Mouse (Mus musculus): Measurements from ENCODE around the gene Fndc9. TPM values are rescaled to one million over a fixed set of nuclear protein-coding genes. Genes with fewer than 3 reads are reported as not detected.
A peak's percentile ranks its signal among the peaks of the same experiment; 100 is the strongest.

Fndc9 gene
- polyA plus RNA-seq, 1 experiment from 2014 or later: 3.9 TPM

DNA sequence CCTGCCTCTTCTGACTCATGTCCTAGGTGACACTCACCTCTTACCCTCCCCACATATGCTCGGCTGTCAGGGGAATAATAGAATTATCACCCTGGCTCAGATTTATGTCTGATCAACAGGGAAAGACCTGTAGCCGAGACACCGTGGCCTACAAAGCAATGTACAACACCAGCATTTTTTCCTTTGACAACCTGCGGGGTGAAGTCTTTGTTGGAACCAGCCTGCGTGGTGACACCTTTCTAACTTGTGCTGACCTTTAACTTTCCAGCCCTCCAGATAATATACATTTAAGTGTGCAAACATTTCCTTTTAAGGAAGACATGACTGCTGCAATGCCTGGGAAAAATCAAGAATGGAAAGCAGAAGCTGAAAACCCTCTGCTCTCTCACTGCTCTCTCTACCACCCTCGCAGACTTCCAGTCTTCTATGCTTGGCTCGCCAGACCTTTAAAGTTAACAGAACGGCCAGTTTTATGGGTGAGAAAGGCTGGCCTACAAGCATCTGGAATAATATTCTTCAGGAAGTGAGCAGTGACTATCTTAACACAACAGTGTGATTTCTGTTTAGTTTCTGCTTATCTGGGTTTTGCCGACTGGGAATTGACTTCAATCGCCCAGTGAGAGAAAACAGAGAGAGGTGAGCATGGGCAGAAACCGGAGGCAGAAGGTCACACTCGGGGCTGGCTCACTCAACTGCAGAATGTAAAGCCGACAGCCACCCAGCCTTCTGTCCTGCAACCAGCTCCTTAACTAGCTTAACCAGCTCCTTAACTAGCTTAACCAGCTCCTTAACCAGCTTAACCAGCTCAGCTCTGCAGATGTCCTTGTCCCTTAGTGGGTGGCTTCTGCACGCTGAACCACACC lies 20.7 kb upstream of the Fndc9 start:
- no peaks in the 10 kb centered on the region for H3K9me3 ChIP-seq
- no peak overlapping the region for H3K9ac ChIP-seq (replicated peaks)
- H3K27me3 ChIP-seq: no peaks in the 10 kb centered on the region
- no peak overlapping the region for H3K4me2 ChIP-seq (replicated peaks)
- H3K36me3 ChIP-seq: peaks cover 15% of the 10 kb centered on the region; the same call in 1 of the 2 replicates
- H3K4me1 ChIP-seq: 0 out of 2 replicates have a peak, but pooled peaks cover 14% of the 10 kb centered on the region
- no peak overlapping the region for H3K4me3 ChIP-seq
- 83% methylated on average over 14 of the region's 14 CpGs for WGBS
- H3K27ac ChIP-seq (replicated peaks): peak overlapping the region; percentile 24; the same call in 1 of the 2 replicates
- no peak for ATAC-seq (replicated peaks)

DNA sequence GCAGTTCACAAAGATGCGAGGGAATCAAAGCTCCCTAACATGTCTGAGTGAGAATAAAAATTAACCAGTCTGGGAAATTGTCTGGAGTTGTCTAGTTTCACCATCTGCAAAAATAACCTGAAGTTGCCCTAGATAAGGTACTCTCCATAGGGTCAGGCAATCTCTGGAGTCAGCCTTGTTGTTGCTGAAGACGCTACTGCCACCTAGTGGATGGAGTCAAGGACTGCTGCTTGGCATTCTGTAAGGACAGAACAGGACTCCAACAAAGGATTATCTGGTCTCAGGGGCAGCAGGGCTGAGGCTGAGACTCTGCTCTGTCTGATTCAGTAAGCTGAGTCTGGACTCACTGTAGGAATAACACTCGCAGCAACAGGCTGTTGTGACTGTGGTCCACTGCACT lies 20.0 kb upstream of the Fndc9 start:
- Histone ChIP-seq H3K36me3 (peaks cover 17% of the 10 kb centered on the region; the same call in 1 of the 2 replicates), H3K4me2 (replicated peaks) (no peak overlapping the region), H3K27ac (replicated peaks) (peak overlapping the region; percentile 66), H3K9ac (replicated peaks) (no peak overlapping the region; the same call in 1 of the 2 replicates), H3K9me3 (no peaks in the 10 kb centered on the region), H3K27me3 (no peaks in the 10 kb centered on the region), H3K4me3 (no peak overlapping the region), H3K4me1 (0 out of 2 replicates have a peak, but pooled peaks cover 14% of the 10 kb centered on the region)
- WGBS: 32% methylated on average over 3 of the region's 3 CpGs
- ATAC-seq (replicated peaks): peak; percentile 77

DNA sequence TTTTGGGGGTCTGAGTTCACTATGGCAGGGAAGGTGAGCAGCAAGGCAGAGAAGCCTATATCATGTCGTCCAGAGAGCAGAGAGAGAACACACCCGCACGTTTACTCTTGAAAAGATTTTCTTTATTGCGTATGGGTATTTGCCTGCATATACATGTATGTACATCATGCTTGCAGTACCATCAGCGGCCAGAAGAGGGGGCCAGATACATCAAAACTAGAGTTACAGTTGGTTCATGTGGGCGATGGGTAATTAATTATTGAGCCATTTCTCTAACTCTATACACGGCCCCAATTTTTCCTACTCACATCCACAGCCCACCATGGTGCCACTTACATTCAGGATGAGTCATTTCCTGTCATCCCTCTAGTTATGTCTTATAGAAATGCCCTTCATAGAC lies 18.7 kb upstream of the Fndc9 start:
- Histone ChIP-seq H3K27me3 (no peaks in the 10 kb centered on the region), H3K4me2 (replicated peaks) (no peak overlapping the region), H3K4me3 (no peak overlapping the region), H3K36me3 (peaks cover 28% of the 10 kb centered on the region), H3K9me3 (no peaks in the 10 kb centered on the region), H3K27ac (replicated peaks) (no peak overlapping the region), H3K9ac (replicated peaks) (no peak overlapping the region), H3K4me1 (0 out of 2 replicates have a peak, but pooled peaks cover 14% of the 10 kb centered on the region)
- 74% methylated on average over 7 of the region's 7 CpGs for WGBS
- no peak for ATAC-seq (replicated peaks)

DNA sequence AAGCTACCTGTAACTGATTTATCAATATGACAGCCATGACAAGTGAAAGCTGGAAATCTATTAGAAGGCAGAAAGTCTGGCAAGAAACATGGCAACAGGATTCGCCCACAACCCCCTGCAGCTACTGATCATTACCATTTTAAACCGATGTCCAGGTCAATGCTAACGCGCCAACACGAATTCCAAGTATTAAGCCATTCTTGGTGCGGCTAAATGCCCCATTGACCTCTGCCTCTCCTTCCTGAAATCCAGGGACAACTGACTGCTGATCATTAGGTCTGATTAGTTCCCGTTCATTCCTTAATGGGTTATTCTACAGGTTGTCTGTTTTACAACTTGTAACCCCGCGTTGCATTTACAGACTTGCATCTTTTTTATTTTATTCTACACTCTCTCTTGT lies 17.6 kb upstream of the Fndc9 start:
- no peaks in the 10 kb centered on the region for H3K27me3 ChIP-seq
- no peak overlapping the region for H3K4me3 ChIP-seq
- 0 out of 2 replicates have a peak, but pooled peaks cover 14% of the 10 kb centered on the region for H3K4me1 ChIP-seq
- WGBS: 90% methylated on average over 9 of the region's 9 CpGs
- no peak overlapping the region for H3K4me2 ChIP-seq (replicated peaks)
- H3K9me3 ChIP-seq: no peaks in the 10 kb centered on the region
- no peak for ATAC-seq (replicated peaks)
- peak overlapping the region; percentile 76 for H3K27ac ChIP-seq (replicated peaks)
- H3K36me3 ChIP-seq: peaks cover 38% of the 10 kb centered on the region
- no peak overlapping the region for H3K9ac ChIP-seq (replicated peaks)

DNA sequence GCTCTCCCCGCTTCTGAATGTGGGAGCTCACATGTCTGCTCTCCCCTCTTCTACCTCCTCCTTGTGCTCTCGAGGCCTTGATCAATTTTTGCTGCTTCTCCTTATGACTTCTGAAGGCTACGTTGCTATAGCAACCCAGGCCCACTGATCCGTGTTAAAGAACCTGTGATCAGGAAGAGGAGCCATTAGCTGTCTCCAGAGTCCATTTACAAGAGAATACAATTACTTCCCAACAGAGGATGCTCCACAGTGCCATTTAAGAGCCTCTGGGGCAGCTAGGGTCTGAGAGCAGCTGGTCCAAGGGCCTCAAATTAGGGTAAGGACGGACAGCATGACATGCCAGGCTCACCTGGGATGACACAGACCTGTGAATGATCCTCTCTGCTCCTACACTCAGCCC lies 16.7 kb upstream of the Fndc9 start:
- no peaks in the 10 kb centered on the region for H3K27me3 ChIP-seq
- peak overlapping the region; percentile 76 for H3K27ac ChIP-seq (replicated peaks)
- no peak overlapping the region for H3K4me2 ChIP-seq (replicated peaks)
- WGBS: 27% methylated on average over 5 of the region's 5 CpGs
- H3K4me1 ChIP-seq: 0 out of 2 replicates have a peak, but pooled peaks cover 14% of the 10 kb centered on the region
- H3K9me3 ChIP-seq: no peaks in the 10 kb centered on the region
- no peak overlapping the region for H3K4me3 ChIP-seq
- no peak overlapping the region for H3K9ac ChIP-seq (replicated peaks)
- H3K36me3 ChIP-seq: peaks cover 40% of the 10 kb centered on the region
- ATAC-seq (replicated peaks): peak; percentile 41

DNA sequence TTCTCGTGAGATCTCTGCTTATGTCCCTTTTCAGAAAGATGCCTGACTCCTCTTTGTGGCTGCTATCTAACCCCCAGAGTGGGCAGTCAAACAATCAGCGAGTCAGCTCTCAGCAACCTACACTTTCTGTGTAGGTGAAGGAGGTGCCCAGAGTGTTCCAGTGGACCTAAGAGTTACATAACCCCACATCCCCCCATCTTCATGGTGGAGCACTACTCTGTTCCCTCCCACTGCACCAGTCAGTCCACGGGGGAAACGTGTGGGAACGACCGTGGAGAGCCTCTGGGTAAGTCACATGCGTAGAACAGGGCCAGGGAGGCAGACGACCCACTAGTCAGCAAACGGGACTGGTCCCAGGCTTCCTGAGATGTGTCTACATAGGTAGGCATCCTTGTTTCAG lies 16.0 kb upstream of the Fndc9 start:
- Histone ChIP-seq H3K4me1 (0 out of 2 replicates have a peak, but pooled peaks cover 14% of the 10 kb centered on the region), H3K4me3 (no peak overlapping the region), H3K27ac (replicated peaks) (peak overlapping the region; percentile 76), H3K9ac (replicated peaks) (no peak overlapping the region), H3K36me3 (peaks cover 46% of the 10 kb centered on the region), H3K4me2 (replicated peaks) (no peak overlapping the region), H3K27me3 (no peaks in the 10 kb centered on the region), H3K9me3 (no peaks in the 10 kb centered on the region)
- no peak for ATAC-seq (replicated peaks)
- WGBS: 85% methylated on average over 9 of the region's 9 CpGs

DNA sequence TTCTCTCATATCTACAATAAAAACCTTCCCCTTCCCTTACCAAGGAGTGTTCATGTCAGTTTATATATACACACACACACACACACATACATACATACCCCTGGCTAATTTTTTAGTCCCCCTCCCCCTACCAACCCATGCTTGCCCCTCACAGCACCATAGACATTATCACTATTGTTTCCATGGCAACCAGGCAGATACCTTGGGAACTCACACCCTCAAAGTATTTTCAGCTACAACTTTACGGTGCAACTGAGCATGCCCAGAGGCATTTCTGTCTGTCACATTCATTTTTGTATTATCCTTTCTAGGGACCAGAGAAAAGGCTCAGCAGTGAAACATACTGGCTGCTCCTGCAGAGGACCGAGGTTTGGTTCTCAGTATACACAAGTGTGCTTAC lies 15.1 kb upstream of the Fndc9 start:
- no peaks in the 10 kb centered on the region for H3K27me3 ChIP-seq
- no peak overlapping the region for H3K9ac ChIP-seq (replicated peaks)
- no peaks in the 10 kb centered on the region for H3K9me3 ChIP-seq
- ATAC-seq (replicated peaks): no peak
- 0 out of 2 replicates have a peak, but pooled peaks cover 10% of the 10 kb centered on the region for H3K4me1 ChIP-seq
- WGBS: 51% methylated on average over 2 of the region's 2 CpGs
- 0 out of 2 replicates have a peak overlapping the region, but pooled peaks have one; percentile 29 for H3K27ac ChIP-seq (replicated peaks)
- no peak overlapping the region for H3K4me3 ChIP-seq
- peaks cover 46% of the 10 kb centered on the region for H3K36me3 ChIP-seq
- no peak overlapping the region for H3K4me2 ChIP-seq (replicated peaks)

DNA sequence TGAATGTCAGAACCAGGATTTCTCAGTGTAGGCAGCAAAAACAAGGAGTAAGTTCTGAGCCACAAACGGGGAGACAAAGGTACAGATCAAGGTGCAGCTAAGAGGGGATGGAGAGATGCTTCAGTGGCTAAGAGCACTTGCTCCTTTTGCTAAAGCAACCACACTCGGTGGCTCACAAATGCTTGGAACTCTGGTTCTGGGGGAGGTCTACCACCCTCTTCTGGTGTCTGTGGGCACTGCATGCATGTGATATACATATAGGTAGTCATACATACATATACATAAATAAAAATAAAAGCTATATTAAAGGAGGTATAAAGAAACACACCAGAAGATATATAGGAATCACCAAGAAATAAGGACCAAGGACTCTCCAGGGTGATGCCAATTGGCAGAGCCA lies 11.8 kb upstream of the Fndc9 start:
- Histone ChIP-seq H3K9me3 (no peaks in the 10 kb centered on the region), H3K36me3 (peaks cover 37% of the 10 kb centered on the region), H3K4me2 (replicated peaks) (no peak overlapping the region), H3K9ac (replicated peaks) (no peak overlapping the region), H3K4me3 (no peak overlapping the region), H3K27ac (replicated peaks) (no peak overlapping the region), H3K4me1 (0 out of 2 replicates have a peak, but pooled peaks cover 2% of the 10 kb centered on the region), H3K27me3 (no peaks in the 10 kb centered on the region)
- ATAC-seq (replicated peaks): no peak
- WGBS: 86% methylated on average over 2 of the region's 2 CpGs

DNA sequence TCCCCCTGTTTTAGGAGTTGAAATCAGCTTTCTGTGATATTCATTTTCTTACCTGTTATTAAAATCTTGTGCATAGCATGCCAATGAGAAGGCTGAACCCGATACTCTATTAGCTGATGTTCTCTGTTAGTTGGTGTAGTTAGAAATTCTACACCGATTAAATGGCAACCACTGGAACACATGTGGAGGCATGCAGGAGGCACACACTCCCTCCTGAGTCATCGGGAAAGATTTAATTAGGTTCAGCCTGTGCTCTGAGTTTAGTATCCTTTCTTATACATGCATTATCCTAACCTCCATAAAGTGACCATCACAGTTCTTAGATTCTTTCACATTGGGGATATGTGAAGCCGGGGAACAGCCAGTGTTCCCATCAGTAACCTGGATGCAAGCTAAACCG lies 10.0 kb upstream of the Fndc9 start:
- H3K4me1 ChIP-seq: no peaks in the 10 kb centered on the region
- no peaks in the 10 kb centered on the region for H3K27me3 ChIP-seq
- peaks cover 43% of the 10 kb centered on the region for H3K36me3 ChIP-seq
- no peak overlapping the region for H3K27ac ChIP-seq (replicated peaks)
- no peak overlapping the region for H3K4me3 ChIP-seq
- ATAC-seq (replicated peaks): no peak
- 85% methylated on average over 5 of the region's 5 CpGs for WGBS
- no peak overlapping the region for H3K9ac ChIP-seq (replicated peaks)
- no peak overlapping the region for H3K4me2 ChIP-seq (replicated peaks)
- H3K9me3 ChIP-seq: no peaks in the 10 kb centered on the region

DNA sequence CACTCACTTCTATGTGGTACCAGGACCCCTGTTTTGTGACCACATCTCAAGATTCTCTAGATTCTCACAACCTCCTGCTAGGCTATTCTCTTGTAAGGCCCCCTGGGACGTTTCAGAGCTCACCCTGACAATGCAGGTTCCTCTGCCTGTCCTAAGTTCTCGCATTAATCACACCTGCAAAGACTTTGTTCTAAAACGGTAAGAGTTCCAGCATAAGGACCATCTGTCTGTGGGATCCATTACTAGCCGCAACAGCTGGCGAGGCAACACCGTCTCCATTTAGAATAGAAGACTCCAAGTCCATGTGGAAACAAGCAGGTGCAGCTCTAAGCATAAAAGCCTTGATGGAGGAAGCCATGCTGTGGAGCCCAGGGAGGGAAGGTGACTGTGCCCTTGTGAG lies 5.1 kb upstream of the Fndc9 start:
- H3K9ac ChIP-seq (replicated peaks): no peak overlapping the region
- no peaks in the 10 kb centered on the region for H3K9me3 ChIP-seq
- no peaks in the 10 kb centered on the region for H3K27me3 ChIP-seq
- ATAC-seq (replicated peaks): no peak
- H3K27ac ChIP-seq (replicated peaks): no peak overlapping the region
- peaks cover 15% of the 10 kb centered on the region for H3K4me1 ChIP-seq
- H3K4me2 ChIP-seq (replicated peaks): no peak overlapping the region
- no peak overlapping the region for H3K4me3 ChIP-seq
- 64% methylated on average over 6 of the region's 6 CpGs for WGBS
- peaks cover 20% of the 10 kb centered on the region for H3K36me3 ChIP-seq

DNA sequence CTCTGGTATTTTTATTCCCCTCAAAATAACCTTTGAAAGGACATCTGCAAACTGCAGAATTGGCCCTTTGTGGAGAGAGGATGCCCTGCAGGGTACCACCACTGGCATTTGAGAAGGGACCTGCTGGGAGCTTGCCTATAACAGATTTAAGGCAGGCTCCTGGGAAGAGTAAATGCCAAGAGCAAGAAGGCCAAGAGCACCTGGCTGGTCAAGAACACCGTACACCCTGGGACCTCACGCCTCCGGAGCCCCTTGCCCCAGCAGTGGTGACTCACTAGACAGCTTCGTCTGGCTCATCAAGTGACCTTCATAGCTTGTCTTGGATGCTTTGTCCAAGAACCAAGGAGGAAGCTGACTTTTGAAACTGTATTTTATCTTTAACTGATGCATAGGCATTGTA lies 2.5 kb upstream of the Fndc9 start:
- H3K4me2 ChIP-seq (replicated peaks): no peak overlapping the region
- H3K36me3 ChIP-seq: peaks cover 28% of the 10 kb centered on the region
- no peaks in the 10 kb centered on the region for H3K27me3 ChIP-seq
- H3K4me3 ChIP-seq: no peak overlapping the region
- H3K9ac ChIP-seq (replicated peaks): no peak overlapping the region
- no peaks in the 10 kb centered on the region for H3K9me3 ChIP-seq
- peaks cover 27% of the 10 kb centered on the region for H3K4me1 ChIP-seq
- H3K27ac ChIP-seq (replicated peaks): no peak overlapping the region
- ATAC-seq (replicated peaks): no peak
- 91% methylated on average over 4 of the region's 4 CpGs for WGBS

DNA sequence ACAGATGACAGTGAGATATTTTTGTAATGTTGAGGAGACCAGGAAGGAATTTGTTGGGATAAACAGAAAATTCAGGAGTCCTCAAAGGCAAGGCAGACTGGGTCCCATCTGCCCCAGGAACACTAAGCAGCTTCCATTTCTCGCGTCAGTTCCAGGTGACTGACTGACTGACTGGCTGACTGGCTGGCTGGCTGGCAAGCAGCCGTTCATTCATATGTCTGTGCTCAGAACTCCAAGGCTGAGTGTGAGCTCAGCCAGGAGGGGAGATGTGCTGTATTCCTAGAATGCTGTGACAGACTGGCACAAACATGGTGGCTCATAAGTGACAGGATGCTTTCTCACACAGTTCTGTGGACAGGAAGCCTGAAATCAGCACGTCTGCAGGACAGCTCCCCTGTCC lies 1.4 kb upstream of the Fndc9 start:
- Histone ChIP-seq H3K27ac (replicated peaks) (peak overlapping the region; percentile 70), H3K9me3 (no peaks in the 10 kb centered on the region), H3K9ac (replicated peaks) (no peak overlapping the region), H3K36me3 (peaks cover 38% of the 10 kb centered on the region), H3K4me2 (replicated peaks) (no peak overlapping the region), H3K4me3 (no peak overlapping the region), H3K27me3 (no peaks in the 10 kb centered on the region), H3K4me1 (peaks cover 27% of the 10 kb centered on the region)
- WGBS: 59% methylated on average over 4 of the region's 4 CpGs
- peak; percentile 64 for ATAC-seq (replicated peaks)
